Mouse (Mus musculus): ENCODE results near the gene Gm1110. TPM values are rescaled to one million over a fixed set of nuclear protein-coding genes. Genes with fewer than 3 reads are reported as not detected.

Gene Gm1110
- polyA plus RNA-seq (2012; rRNA removed; ENCODE audit: low replicate concordance) = 0.13 and 0.23 TPM in 2 replicates

GRCm38 (mm10) chr9:26922909-26923526 lies at the start of gene Gm1110:
Gm1110 (minus strand) TSS chr9:26923111.

GRCm38 (mm10) chr9:26860751-26861150 lies 62.2 kb downstream of the Gm1110 start, which contains the start of gene Glb1l3:
Glb1l3 (minus strand) TSS chr9:26860890.

Other genes with a start within 250 kb of the Gm1110 start
- 0.90 TPM in 1 of 2 replicates, not detected in the other for gene B3gat1, start 189.4 kb downstream of the Gm1110 start, polyA plus RNA-seq (2012; rRNA removed; ENCODE audit: low replicate concordance)
- 78.5 and 344 TPM in 2 replicates for gene Glb1l2, start 116.6 kb downstream of the Gm1110 start, polyA plus RNA-seq (2012; rRNA removed; ENCODE audit: low replicate concordance)
- 0.14 and 0.32 TPM in 2 replicates for gene Glb1l3, start 62.2 kb downstream of the Gm1110 start, polyA plus RNA-seq (2012; rRNA removed; ENCODE audit: low replicate concordance)
- gene Acad8, start 76.5 kb upstream of the Gm1110 start, polyA plus RNA-seq (2012; rRNA removed; ENCODE audit: low replicate concordance) = 39.1 and 54.3 TPM in 2 replicates
- gene Thyn1, start 76.6 kb upstream of the Gm1110 start, polyA plus RNA-seq (2012; rRNA removed; ENCODE audit: low replicate concordance) = 14.5 and 23.3 TPM in 2 replicates
- 32.1 and 53.3 TPM in 2 replicates for gene Vps26b, start 107.0 kb upstream of the Gm1110 start, polyA plus RNA-seq (2012; rRNA removed; ENCODE audit: low replicate concordance)
- gene Ncapd3, start 107.1 kb upstream of the Gm1110 start, polyA plus RNA-seq (2012; rRNA removed; ENCODE audit: low replicate concordance) = 14.7 and 17.9 TPM in 2 replicates
- gene Jam3, start 232.3 kb upstream of the Gm1110 start, polyA plus RNA-seq (2012; rRNA removed; ENCODE audit: low replicate concordance) = 18.7 and 46.0 TPM in 2 replicates